Mouse (Mus musculus): ENCODE results near the gene Cisd1.

GRCm38 (mm10) chr10:71376014-71376413 is 31.3 kb upstream of the Cisd1 start:
- no peak for TF ChIP-seq CTCF (IDR thresholded peaks at IDR 0.05; ENCODE audit: low read depth, low read length)
- no peak for TF ChIP-seq POLR2A (IDR thresholded peaks at IDR 0.05; ENCODE audit: borderline replicate concordance, low read depth, low read length)

All from bone marrow macrophage, adult 2 months (primary cell).